Mouse (Mus musculus) mouse trophoblast stem cell (cell line): ENCODE data around the gene Cntn4.

Experiments
- in situ Hi-C, 2 experiments: fragments of 300-500 bp; cut with MseI, MboI; formaldehyde crosslinking; loops; 2 replicates in 1 of 2; 3 replicates in 1 of 2; pipeline ENCODE4 v1.15.1; 2025

Cntn4 gene

DNA sequence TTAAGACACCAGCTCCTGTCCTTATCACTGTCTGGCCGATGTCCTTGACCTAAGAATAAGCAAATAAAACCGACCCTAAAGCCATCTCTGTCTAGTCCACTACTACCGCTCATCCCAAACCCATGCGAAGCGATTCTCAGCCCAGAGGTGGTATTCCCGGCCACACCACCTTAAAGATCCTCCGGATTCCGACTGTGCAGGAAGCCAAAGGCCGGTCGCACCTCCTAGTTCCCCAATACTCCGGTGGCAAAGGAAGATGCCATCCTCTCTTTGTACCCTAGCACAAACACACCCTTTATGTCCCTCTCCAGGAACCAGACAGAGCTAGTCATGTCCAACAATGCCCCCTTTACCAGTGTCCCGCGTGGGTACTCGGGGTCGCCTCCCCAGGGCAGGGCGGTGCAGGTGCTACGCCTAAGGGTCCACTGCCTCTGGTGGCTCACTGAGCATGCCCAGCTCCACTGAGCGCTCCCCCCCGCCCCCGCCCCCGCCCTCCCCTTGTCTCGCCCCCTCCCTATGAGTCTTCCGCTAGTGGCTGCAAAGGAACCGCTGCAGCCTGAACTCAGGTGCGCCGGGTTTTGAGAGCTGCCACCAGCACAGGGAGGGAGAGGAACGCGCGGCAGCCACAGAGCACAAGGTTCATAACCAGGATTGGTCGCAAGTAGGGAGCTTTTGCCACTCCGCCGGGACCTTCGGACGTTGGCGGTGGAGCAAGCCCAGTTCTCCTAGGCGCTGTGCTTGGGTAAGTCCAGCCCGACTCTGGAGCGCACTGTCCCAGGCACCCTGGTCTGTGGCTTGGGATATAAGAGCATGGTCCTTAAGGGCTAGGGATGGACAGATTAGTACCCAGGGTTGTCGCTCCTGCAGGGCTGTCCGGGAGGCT, at the start of gene Cntn4:
Gene Cntn4 (plus strand): TSS at position 512 of the 883 bp plus-strand sequence.
- in situ Hi-C loops, result no loop called here

DNA sequence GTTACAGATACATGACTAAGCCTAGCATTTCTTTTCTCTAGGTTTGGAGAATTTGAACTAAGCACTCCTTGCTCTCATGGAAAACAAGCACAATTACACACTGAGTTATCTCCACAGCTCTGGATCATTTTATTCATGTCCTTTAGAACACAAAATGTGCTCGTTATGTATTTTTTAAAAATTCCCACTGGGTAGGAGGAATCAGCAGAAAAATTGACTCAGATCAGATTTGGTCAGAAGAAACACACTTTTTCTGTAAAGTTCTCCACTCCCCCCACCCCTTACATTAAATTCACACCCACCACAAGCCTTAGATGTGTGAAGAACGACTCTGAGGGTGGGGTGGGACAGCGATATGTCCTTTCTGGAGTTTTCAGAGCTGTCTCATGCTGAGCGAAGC, 3.2 kb upstream of the Cntn4 start:
- in situ Hi-C loops, result no loop called here

DNA sequence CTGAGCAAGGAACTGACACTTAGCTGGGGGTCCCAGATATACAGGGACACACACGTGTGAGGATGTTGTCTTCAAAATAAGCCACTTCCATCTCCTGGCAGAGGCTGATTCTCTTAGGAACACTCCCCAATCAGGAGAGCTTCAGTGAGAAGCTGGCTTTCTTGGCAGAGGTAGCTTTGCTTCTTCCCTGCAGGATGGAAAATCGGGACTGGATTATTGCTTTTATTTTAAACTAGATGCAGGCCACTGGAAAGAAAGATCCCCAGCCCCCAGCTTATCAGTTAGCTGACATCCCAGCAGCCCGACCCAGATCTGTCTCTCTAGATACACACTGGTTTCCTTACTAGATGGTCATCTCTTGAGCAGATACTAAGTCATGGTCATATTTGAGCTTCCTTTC, 2.4 kb upstream of the Cntn4 start:
- in situ Hi-C loops, result no loop called here

DNA sequence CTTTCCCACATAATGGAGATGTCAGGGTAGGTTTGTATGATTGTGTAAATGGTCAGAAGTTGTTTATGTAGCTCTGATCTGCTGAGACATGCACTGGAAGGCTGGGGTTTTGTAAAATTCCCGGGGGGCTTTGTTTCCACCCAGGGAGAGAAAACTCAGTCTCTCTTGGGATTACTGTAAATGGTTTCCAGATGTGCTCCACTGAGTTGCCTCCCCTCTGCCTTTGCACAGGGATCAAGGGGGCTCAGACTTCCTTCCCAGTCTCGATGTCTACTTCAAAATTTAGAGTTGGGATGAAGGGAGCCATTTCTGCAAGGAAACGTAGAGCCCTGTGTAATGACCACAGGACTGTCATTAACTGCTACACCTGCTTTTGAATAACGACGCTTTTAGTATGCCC, 823 bp upstream of the Cntn4 start:
- in situ Hi-C loops, result no loop called here

DNA sequence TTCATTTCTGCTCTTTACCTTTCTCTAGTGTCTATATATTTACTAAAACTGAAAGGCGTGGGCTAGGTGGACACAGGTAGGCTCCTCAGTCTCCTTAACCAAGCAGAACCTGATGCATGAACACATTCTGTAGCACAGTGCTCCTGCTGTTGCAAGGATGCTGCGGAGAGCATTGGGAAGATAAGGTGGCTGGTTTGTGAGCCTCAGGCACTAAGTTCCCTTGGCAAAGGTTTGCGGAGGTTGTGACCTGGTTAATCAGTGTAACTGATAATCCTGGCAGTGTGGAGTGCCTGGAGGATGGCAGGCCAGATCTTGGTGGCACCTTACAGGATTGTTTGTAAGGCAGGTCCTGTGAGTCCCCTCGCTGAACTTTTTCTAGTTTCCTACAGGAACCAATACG, 1.3 kb downstream of the Cntn4 start:
- in situ Hi-C loops, result no loop called here

DNA sequence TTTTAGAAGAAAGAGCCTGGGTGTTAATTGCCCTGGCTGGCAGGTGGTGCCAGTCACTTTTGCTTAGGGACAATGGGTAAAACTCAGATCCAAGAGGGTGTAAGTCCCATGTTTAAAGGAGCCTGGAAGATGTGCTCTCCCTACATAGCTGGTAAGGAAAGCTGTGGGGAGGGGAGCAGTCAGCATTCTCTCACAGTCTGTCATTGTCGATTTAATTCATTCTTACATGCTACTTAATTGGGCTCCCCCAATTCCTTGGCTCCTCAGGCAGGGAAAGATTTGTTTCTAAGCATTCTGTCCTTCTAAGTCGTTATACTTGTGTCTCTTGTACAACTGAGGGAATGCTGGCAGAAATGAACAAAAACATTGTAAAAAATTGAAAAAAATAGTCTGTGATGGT, 4.0 kb downstream of the Cntn4 start:
- in situ Hi-C loops, result no loop called here

DNA sequence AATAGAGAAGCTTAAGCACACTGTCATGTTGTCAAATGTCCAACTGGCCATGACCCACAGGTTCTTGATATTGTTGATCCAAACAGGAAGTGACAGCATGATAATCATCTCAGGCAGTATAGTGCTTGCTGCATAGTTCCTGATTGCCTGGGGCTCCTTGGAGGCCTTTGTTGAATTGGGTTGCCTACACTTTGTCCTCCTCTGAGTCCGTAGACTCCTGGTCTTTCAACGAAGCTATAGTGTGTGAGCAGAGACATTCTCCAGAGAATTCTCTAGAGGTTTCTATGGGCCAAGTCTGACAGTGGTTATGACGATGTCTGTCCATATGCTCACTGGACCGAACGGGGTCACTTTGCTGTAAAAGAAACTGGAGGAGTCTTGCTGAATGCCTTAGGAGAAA, 5.8 kb downstream of the Cntn4 start:
- in situ Hi-C loops, result no loop called here

DNA sequence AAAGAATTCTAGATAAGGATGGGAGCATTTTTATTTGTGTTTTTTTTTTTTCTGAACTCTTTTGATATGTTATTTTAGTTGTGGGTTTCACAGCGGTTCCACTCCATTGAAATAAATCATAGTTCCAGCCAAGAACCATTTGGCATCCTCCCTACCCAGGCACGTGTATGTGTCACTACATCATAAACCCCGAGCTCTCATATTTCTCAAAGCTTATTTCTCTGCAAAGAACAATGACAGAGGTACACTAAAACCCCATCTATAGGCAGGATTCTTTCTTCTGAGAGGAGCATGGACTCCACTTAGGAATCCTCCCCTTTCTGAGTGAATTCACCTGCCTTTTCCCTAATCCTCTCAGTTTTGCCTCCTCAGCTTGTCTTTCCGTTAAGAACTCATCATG, 6.7 kb downstream of the Cntn4 start:
- in situ Hi-C loops, result no loop called here

DNA sequence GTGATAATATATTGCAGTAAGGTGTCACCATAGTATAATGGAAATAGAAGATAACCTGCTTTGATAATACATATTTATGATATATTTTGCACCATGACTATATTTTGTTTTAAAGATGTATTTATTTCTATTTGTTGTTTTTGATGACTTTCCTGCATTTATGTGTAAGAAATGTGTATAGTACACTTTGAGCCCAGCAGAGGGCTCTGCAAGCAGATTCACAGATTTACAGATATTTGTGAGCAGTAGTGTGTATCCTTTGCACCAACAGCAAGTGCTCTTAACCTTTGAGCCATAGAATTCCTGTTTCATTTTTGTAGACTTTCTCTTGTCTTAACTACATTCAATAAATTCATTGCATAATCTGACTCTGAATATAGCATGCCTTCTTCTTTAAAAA, 10.7 kb downstream of the Cntn4 start:
- in situ Hi-C loops, result no loop called here

DNA sequence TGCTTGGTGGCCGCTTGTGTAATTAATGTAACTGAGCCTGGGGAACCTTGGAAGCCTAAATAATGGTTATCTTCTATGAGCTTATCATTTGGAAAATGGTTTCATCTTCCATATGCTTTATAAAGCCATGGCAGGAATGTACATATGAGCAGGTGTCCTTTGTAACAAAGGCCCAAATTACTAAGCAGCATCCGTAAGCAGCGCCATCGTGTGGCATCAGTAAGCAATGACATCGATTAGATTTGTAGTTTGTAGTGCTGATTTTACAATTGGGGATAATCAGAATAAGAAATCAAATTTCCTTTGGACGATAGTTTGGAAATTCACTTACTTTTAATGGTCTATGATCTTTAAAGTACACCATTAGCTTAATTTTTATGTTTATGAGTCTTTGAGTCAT, 64.6 kb downstream of the Cntn4 start:
- in situ Hi-C loops, result no loop called here

DNA sequence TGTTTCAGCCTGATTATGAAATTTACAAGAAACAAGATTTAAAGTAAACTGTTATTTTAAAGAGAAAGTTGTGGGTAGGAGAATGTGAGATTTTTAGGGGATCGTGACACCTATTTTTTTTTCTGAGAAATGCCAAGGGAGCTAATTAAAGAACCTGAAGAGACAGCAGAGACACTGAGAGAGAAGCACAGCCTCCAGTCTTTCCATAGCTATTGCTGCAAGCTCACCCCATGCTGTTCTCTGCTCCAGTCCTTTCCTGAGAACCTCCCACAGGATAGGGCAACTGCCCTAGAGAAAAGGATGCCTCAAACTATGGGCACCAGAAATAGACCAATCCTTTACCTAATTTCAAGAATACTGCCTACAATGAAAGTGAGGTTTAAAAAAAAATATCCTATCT, 103.2 kb downstream of the Cntn4 start:
- in situ Hi-C loops, result no loop called here

DNA sequence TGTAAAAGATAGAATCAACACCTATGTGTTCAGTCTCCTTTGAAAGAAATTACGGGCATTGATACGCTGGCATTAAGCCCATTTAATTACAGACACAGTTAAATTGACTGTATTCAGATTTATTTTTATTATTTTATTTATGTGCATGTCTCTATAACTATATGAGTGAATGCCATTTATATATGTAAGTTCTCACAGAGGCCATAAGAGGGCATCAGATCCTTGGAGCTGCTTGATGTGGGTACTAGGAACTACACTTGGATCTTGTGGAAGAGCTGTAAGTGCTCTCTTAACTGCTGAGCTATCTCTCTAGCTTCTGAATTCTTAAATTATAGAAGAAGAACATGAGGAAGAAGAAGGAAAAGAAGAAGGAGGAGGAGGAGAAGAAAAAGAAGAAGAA, 111.0 kb downstream of the Cntn4 start:
- in situ Hi-C loops, result no loop called here

DNA sequence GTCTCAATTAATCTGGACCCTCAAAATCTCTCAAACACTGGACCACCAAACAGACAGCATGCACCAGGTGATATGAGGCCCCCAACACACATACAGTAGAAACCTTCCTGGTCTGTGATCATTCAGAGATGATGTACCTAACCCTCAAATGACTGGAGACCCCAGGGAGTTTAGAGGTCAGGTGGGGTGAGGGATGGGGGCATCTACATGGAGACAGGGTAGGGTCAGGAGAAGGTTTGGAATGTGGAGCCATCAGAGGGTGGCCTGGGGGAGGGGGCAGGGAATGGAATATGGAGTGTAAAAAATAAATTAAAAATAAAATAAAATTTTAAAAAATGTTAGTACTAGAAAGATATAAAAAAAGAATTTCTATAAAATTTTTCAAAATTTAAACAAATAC, 157.6 kb downstream of the Cntn4 start:
- in situ Hi-C loops, result no loop called here

DNA sequence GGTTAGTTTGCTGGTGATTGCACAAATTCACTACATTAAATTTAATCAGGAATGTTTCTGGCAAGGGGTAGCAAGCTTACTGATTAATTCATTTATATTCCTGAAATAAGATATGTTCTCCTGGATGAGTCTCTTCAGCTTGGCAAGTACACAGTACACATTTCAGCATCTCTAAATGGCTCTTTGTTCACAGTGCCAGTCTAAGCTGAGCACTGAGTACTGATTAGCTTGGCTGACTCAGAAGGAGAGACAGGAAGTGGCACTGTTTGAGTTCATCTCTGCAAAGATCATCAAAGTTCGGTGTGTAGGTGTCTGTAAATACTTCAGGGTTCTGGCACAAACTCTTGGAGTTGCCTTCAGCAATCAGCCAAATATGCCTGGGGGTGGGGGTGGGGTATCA, 169.8 kb downstream of the Cntn4 start:
- in situ Hi-C loops, result no loop called here

DNA sequence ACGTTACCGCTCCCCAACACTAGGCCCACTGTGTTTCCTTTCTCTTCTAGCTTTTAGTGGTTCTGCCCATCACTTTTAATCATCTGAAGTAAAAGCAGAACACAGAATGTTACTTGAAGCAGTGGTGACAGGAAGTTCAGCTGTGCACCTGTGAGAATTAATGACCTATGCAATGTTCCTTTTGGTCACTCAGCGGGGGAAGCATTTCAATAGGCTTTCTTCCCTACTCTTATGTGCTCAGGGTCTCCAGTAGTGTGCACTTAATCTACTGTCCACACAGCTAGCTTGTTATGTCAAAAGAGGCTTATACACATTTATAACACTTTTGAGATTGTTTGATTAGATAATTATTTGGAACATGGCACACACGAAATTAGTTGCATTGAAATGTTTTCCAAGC, 215.4 kb downstream of the Cntn4 start:
- in situ Hi-C loops, result no loop called here

DNA sequence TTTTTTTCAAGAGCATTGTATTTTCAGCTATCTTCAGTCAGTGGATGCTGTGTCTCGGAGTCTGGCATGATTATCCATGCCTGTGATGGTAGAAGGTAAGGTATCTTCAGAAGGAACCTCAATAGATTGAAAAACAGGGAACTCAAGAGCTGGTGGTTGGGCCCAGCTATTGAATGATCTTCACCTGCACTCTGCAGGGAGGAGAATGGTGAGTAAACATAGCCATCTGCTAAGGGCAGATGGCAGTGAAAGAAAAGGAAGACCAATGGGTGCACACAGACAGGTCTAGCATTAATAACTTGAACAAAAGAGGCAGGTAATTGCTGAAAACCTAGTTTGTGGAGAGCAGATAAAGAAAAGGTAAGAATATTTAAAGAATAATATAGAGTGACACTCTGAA, 261.0 kb downstream of the Cntn4 start:
- in situ Hi-C loops, result no loop called here

DNA sequence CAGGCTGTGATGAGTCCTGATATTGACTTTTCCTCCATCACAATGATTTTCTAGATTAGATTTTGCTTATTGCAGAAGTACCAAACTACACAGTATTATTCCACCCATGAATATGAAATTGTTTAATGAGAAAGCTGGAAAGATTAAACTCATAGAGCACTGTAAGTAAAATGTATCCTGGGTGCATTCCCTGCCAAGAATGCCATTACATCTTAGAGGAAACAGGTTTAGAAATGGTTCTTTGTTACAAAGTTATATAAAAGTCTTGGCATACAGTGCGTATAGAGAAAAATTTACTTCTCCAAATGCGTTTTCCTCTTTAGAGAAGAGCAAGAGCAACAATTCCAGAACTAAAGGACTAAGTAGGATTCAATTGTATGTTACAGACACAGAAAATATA, 261.8 kb downstream of the Cntn4 start:
- in situ Hi-C loops, result no loop called here

DNA sequence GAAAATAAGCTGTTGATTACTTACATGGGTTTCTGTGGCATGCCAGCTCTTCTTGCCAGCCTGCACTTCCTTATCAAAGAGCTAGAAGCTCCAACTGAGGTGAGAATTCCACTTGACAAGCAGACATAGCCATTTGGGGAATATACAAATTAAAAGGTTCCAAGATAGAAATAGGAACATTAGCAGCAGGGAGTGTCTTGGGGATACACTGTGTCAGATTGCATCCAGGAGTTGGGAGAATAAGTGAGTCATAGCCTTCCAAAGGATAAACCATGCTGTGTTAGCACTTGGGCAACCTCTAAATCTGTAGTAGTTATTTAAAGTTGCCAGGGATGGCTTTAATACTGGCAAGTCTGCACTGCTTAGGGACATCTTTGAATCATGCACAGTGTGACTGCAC, 263.1 kb downstream of the Cntn4 start:
- in situ Hi-C loops, result no loop called here

DNA sequence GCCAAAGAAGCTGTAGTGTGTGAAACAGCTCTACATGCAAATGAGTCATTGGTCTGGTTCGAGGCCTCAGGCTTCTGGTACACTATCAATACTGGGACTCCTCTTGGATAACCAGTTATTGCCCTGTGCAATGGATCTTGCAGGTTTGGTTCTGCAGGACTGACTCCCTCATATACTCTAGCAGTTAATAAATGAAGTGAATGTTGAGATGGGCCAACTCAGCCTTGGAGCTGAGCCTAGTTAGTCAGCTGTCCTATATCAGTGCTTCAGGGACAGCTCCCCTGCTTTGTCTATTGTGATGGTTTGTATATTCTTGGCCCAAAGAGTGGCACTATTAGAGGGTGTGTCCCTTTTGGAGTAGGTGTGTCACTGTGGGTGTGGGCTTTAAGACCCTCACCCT, 314.0 kb downstream of the Cntn4 start:
- in situ Hi-C loops, result no loop called here

DNA sequence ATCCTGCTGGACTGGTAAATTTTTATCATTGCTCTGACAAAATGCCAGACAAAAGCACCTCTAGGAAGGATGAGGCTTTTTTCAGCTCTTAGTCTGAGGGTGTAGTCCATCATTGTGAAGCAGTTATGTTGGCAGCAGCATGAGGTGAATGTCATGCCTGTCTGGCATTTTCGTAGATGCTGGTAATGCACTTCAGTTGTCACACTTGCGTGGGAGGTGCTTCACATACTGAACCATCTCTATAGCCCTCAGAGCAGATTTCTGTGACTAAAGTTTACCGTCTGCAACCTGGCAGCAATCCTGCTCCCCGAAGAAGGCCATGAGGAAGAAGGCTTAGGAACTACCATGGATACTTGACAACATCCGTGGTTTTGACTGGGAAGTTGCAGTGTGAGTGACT, 335.6 kb downstream of the Cntn4 start:
- in situ Hi-C loops, result no loop called here

DNA sequence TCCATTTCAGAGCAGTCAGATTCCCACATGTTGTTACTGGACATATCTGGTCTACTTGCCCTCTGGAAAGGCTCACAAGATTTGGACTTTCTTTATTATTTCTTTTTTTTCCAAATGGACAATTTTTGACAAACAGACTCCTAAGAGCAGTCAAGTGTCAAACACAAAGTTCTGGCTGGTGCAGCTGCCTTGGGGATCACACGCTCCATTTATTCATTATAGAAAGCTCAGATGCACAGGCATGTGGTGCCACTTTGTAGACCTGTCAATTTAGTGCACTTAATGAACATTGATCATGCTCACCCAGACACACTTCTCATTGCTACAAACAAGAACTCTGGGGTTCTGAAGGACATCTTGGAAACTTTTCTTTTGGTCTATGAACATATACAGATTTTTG, 337.7 kb downstream of the Cntn4 start:
- in situ Hi-C loops, result no loop called here

DNA sequence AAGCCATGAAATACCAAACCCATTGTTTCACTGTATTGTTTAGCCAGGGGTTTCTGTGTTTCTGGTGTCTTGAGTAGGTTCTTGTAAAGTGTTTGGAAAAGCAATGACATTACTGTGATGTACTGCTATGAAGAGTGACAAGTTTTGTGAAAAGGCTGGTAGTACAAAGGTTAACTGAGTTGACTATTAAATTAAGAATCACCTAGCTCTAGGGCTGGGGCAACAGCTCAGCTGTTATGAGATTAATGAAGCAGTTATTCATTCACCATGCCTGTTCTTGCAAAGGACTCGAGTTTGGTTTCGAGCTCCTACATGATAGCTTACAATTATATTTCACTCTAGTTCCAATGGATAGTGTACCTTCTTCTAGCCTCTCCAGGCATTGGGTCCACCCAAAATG, 371.4 kb downstream of the Cntn4 start:
- in situ Hi-C loops, result no loop called here

DNA sequence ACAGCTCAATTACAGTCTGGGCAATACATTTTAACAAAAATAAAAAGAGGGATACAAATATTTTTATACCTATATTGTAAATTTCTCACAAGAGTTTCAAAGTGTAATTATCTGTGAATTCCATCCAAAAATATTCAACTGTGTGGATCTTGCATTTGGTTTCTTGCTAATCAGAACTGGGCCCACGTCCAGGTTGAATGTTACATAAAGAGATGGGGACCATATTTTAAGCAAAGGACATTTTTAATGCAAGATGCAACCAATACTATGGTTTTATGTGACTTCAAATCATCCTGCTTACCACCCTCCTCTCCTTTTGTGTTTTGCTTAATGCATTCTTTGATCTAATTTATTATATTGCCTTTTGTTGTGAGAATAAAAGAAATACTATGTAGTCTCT, 378.7 kb downstream of the Cntn4 start:
- in situ Hi-C loops, result no loop called here

DNA sequence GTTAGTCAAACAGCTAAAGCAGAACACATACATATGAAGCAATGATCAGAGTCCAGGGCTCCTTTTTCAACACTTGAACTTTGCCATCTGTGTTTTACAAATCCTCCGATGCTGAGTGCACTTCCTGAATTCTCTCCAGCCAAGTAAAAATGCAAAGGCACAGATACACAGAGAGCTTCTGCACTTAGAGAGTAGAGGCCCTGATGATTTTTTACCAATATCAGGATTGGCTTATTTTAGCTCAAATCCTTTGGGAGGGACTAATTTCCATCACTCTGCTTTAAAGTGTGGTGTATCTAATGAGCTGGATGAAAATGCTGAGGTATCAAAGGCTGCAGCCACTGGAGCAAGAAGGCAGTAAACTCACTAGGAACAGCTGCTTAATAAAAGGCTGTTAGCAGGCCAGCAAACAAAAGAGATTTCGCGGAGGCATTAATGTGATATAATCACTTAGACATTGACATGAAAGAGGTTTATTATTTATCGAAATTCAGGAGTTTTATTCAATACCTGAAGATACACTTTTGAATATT, 400.7 kb downstream of the Cntn4 start:
- in situ Hi-C loops, result no loop called here
